Mouse (Mus musculus) limb, embryonic 13.5 days (tissue): ENCODE results near the gene Dld. TPM values are rescaled to one million over a fixed set of nuclear protein-coding genes. Genes with fewer than 3 reads are reported as not detected.
A peak's percentile ranks its signal among the peaks of the same experiment; 100 is the strongest.

Experiments
- ATAC-seq: fragments of 200-750 bp; cut with Nextera tagmentation; 2 replicates; pipeline ENCODE4 v1.8.0; 2017; ENCODE audit warnings: low read depth, moderate number of reproducible peaks, moderate TSS enrichment; ENCODE audit not compliant: low FRiP score
- H3K27ac ChIP-seq: fragments of 300-500 bp; sonication (generic); 2 replicates; pipeline ENCODE4 v1.5.1; 2015; ENCODE audit warnings: inconsistent platforms, mild to moderate bottlenecking, moderate library complexity
- H3K27me3 ChIP-seq: fragments of 300-500 bp; sonication (generic); 2 replicates; pipeline ENCODE4 v1.6.1; 2015; ENCODE audit warnings: mild to moderate bottlenecking, inconsistent platforms
- H3K36me3 ChIP-seq: fragments of 300-500 bp; sonication (generic); 2 replicates; pipeline ENCODE4 v1.6.1; 2015; ENCODE audit warnings: inconsistent platforms, mild to moderate bottlenecking, moderate library complexity
- H3K4me1 ChIP-seq: fragments of 300-500 bp; sonication (generic); 2 replicates; pipeline ENCODE4 v1.6.1; 2015; ENCODE audit warnings: inconsistent platforms
- H3K4me2 ChIP-seq: fragments of 300-500 bp; sonication (generic); replicated peaks from 2 replicates; pipeline ENCODE4 v1.6.1; 2015; ENCODE audit warnings: inconsistent platforms, mild to moderate bottlenecking, moderate library complexity
- H3K4me3 ChIP-seq: fragments of 300-500 bp; sonication (generic); 2 replicates; pipeline ENCODE4 v1.5.1; 2015; ENCODE audit warnings: moderate library complexity, mild to moderate bottlenecking, inconsistent platforms
- H3K9ac ChIP-seq: fragments of 300-500 bp; sonication (generic); 2 replicates; pipeline ENCODE4 v1.6.1; 2015; ENCODE audit warnings: mild to moderate bottlenecking, inconsistent platforms
- H3K9me3 ChIP-seq: fragments of 300-500 bp; sonication (generic); 2 replicates; pipeline ENCODE4 v1.6.1; 2016; ENCODE audit warnings: inconsistent platforms
- WGBS: fragments of 180-500 bp; shearing (Covaris S2); methylation state at CpG from one replicate; pipeline ENCODE4 v1.1.7; 2015; 5-methylcytosine and 5-hydroxymethylcytosine counted together
- polyA plus RNA-seq: library from polyadenylated mRNA; unstranded; fragments of >200 nt; fragmentation: Nextera tagmentation; extraction: Ambion mirVana; gene quantifications from 2 replicates; pipeline ENCODE4 v1.2.1, GENCODE M21; 2015

Dld gene
- polyA plus RNA-seq = 144 and 145 TPM in 2 replicates

GRCm38 (mm10) chr12:31350944-31351928, at the start of gene Dld:
TSS of gene Dld (minus strand) at chr12:31351453.
- Histone ChIP-seq H3K36me3 (peaks cover 19% of the 10 kb centered on the region), H3K9ac (peak within 1 kb of the TSS; percentile 97), H3K27ac (peak within 1 kb of the TSS; percentile 61; the same call in 1 of the 2 replicates), H3K9me3 (no peaks in the 10 kb centered on the region), H3K4me2 (peak within 1 kb of the TSS; percentile 90), H3K27me3 (no peaks in the 10 kb centered on the region), H3K4me1 (peaks cover 12% of the 10 kb centered on the region), H3K4me3 (peak within 1 kb of the TSS; percentile 96)
- 6% methylated on average over 66 of the region's 66 CpGs for WGBS
- ATAC-seq = peak; percentile 99

GRCm38 (mm10) chr12:31400821-31401220, 49.6 kb upstream of the Dld start:
- Histone ChIP-seq H3K9ac (no peak overlapping the region), H3K27ac (no peak overlapping the region), H3K4me3 (no peak overlapping the region), H3K4me2 (no peak overlapping the region), H3K27me3 (no peaks in the 10 kb centered on the region), H3K4me1 (no peaks in the 10 kb centered on the region), H3K9me3 (no peaks in the 10 kb centered on the region), H3K36me3 (no peaks in the 10 kb centered on the region)
- ATAC-seq = no peak
- WGBS = 75% methylated on average over 1 of the region's 1 CpGs

- H3K9me3 ChIP-seq = no peaks in the 10 kb centered on the region
- WGBS = 81% methylated on average over 4 of the region's 4 CpGs
Measured at GRCm38 (mm10) chr12:31397709-31398108, 46.5 kb upstream of the Dld start.

GRCm38 (mm10) chr12:31395895-31396294, 44.6 kb upstream of the Dld start:
- no peak for ATAC-seq

More at GRCm38 (mm10) chr12:31397709-31398108, 46.5 kb upstream of the Dld start:
- Histone ChIP-seq H3K27ac (no peak overlapping the region), H3K4me3 (no peak overlapping the region), H3K27me3 (no peaks in the 10 kb centered on the region), H3K36me3 (no peaks in the 10 kb centered on the region), H3K4me2 (no peak overlapping the region), H3K4me1 (no peaks in the 10 kb centered on the region), H3K9ac (no peak overlapping the region)
- no peak for ATAC-seq

GRCm38 (mm10) chr12:31391696-31392095, 40.4 kb upstream of the Dld start:
- Histone ChIP-seq H3K27me3 (no peaks in the 10 kb centered on the region), H3K9ac (no peak overlapping the region), H3K4me2 (no peak overlapping the region), H3K4me3 (no peak overlapping the region), H3K27ac (no peak overlapping the region), H3K36me3 (no peaks in the 10 kb centered on the region), H3K9me3 (no peaks in the 10 kb centered on the region), H3K4me1 (no peaks in the 10 kb centered on the region)
- WGBS = 89% methylated on average over 12 of the region's 12 CpGs
- no peak for ATAC-seq

More at GRCm38 (mm10) chr12:31395895-31396294, 44.6 kb upstream of the Dld start:
- 91% methylated on average over 1 of the region's 1 CpGs for WGBS
- H3K4me2 ChIP-seq = no peak overlapping the region
- H3K36me3 ChIP-seq = no peaks in the 10 kb centered on the region
- H3K9me3 ChIP-seq = no peaks in the 10 kb centered on the region
- no peaks in the 10 kb centered on the region for H3K4me1 ChIP-seq
- H3K27ac ChIP-seq = no peak overlapping the region
- no peak overlapping the region for H3K9ac ChIP-seq
- H3K27me3 ChIP-seq = no peaks in the 10 kb centered on the region
- H3K4me3 ChIP-seq = no peak overlapping the region

GRCm38 (mm10) chr12:31390571-31390970, 39.3 kb upstream of the Dld start, which contains the start of gene Slc26a3:
TSS of gene Slc26a3 (plus strand) at chr12:31390871.
- no peak within 1 kb of the TSS for H3K27ac ChIP-seq
- H3K27me3 ChIP-seq = no peaks in the 10 kb centered on the region
- H3K36me3 ChIP-seq = no peaks in the 10 kb centered on the region
- 81% methylated on average over 3 of the region's 3 CpGs for WGBS
- no peak within 1 kb of the TSS for H3K9ac ChIP-seq
- no peak for ATAC-seq
- no peak within 1 kb of the TSS for H3K4me2 ChIP-seq
- H3K4me3 ChIP-seq = no peak within 1 kb of the TSS
- H3K4me1 ChIP-seq = no peaks in the 10 kb centered on the region
- no peaks in the 10 kb centered on the region for H3K9me3 ChIP-seq

GRCm38 (mm10) chr12:31387303-31387702, 36.0 kb upstream of the Dld start:
- Histone ChIP-seq H3K9ac (no peak overlapping the region), H3K4me1 (no peaks in the 10 kb centered on the region), H3K27me3 (no peaks in the 10 kb centered on the region), H3K9me3 (no peaks in the 10 kb centered on the region), H3K36me3 (no peaks in the 10 kb centered on the region), H3K4me3 (no peak overlapping the region), H3K27ac (no peak overlapping the region), H3K4me2 (no peak overlapping the region)
- no peak for ATAC-seq
- whole genome bisulfite sequencing = 29% methylated on average over 3 of the region's 3 CpGs

- Histone ChIP-seq H3K27me3 (no peaks in the 10 kb centered on the region), H3K9me3 (no peaks in the 10 kb centered on the region), H3K4me3 (no peak overlapping the region), H3K36me3 (no peaks in the 10 kb centered on the region), H3K27ac (no peak overlapping the region), H3K4me1 (no peaks in the 10 kb centered on the region), H3K4me2 (no peak overlapping the region), H3K9ac (no peak overlapping the region)
- no peak for ATAC-seq
- WGBS = 56% methylated on average over 2 of the region's 2 CpGs
Measured at GRCm38 (mm10) chr12:31382451-31382850, 31.2 kb upstream of the Dld start.

- 12% methylated on average over 2 of the region's 2 CpGs for WGBS
- no peak overlapping the region for H3K4me3 ChIP-seq
- no peak overlapping the region for H3K27ac ChIP-seq
- H3K9me3 ChIP-seq = no peaks in the 10 kb centered on the region
- no peaks in the 10 kb centered on the region for H3K27me3 ChIP-seq
- H3K4me1 ChIP-seq = peaks cover 6% of the 10 kb centered on the region; the same call in 1 of the 2 replicates
- H3K36me3 ChIP-seq = no peaks in the 10 kb centered on the region
- ATAC-seq = 0 out of 2 replicates have a peak, but pooled peaks have one; percentile 24
- H3K4me2 ChIP-seq = no peak overlapping the region
- no peak overlapping the region for H3K9ac ChIP-seq
Measured at GRCm38 (mm10) chr12:31380878-31381277, 29.6 kb upstream of the Dld start.

- H3K4me2 ChIP-seq = no peak overlapping the region
- H3K4me3 ChIP-seq = no peak overlapping the region
- WGBS = 81% methylated on average over 11 of the region's 11 CpGs
- H3K27me3 ChIP-seq = no peaks in the 10 kb centered on the region
- no peaks in the 10 kb centered on the region for H3K9me3 ChIP-seq
- peaks cover 16% of the 10 kb centered on the region for H3K4me1 ChIP-seq
- H3K9ac ChIP-seq = no peak overlapping the region
- H3K36me3 ChIP-seq = no peaks in the 10 kb centered on the region
- no peak overlapping the region for H3K27ac ChIP-seq
- no peak for ATAC-seq
Measured at GRCm38 (mm10) chr12:31377241-31377640, 26.0 kb upstream of the Dld start.

- Histone ChIP-seq H3K9ac (peak overlapping the region; percentile 58; the same call in 1 of the 2 replicates), H3K9me3 (no peaks in the 10 kb centered on the region), H3K36me3 (no peaks in the 10 kb centered on the region), H3K27ac (no peak overlapping the region), H3K4me3 (peak overlapping the region; percentile 31), H3K4me2 (peak overlapping the region; percentile 62), H3K27me3 (no peaks in the 10 kb centered on the region), H3K4me1 (peaks cover 16% of the 10 kb centered on the region)
- 11% methylated on average over 13 of the region's 13 CpGs for WGBS
- peak; percentile 66 for ATAC-seq
Measured at GRCm38 (mm10) chr12:31376326-31376950, 25.2 kb upstream of the Dld start.

- peaks cover 16% of the 10 kb centered on the region for H3K4me1 ChIP-seq
- no peak for ATAC-seq
- no peak overlapping the region for H3K9ac ChIP-seq
- H3K36me3 ChIP-seq = no peaks in the 10 kb centered on the region
- 71% methylated on average over 4 of the region's 4 CpGs for WGBS
- H3K9me3 ChIP-seq = no peaks in the 10 kb centered on the region
- H3K27ac ChIP-seq = no peak overlapping the region
- H3K4me3 ChIP-seq = no peak overlapping the region
- H3K27me3 ChIP-seq = no peaks in the 10 kb centered on the region
- no peak overlapping the region for H3K4me2 ChIP-seq
Measured at GRCm38 (mm10) chr12:31375283-31375615, 24.0 kb upstream of the Dld start.
